Mouse (Mus musculus) heart, adult 2 months (tissue): ENCODE measurements around the gene Hormad2.

ENCODE experiments used
- CTCF ChIP-seq: fragments of 200-600 bp; IDR thresholded peaks from 2 replicates; pipeline ENCODE4 v1.8.1; 2022; ENCODE audit warnings: antibody characterized with exemption, mild to moderate bottlenecking, moderate library complexity
- EP300 ChIP-seq: fragments of 200-500 bp; IDR thresholded peaks from 2 replicates; pipeline ENCODE4 v1.6.1; 2011; ENCODE audit warnings: low read depth, low read length, control low read depth; ENCODE audit not compliant: insufficient read depth
- POLR2A ChIP-seq: fragments of 200-500 bp; IDR thresholded peaks from 2 replicates; pipeline ENCODE4 v1.6.1; 2011; ENCODE audit warnings: mild to moderate bottlenecking, low read depth, low read length, control low read depth; ENCODE audit not compliant: insufficient read depth

- TF ChIP-seq CTCF (no peak), POLR2A (no peak), EP300 (no peak)
Observed at GRCm38 (mm10) chr11:4484541-4484940, 43.6 kb upstream of the Hormad2 start.
